Mouse (Mus musculus): ENCODE measurements around the gene Nmrk2. TPM values are rescaled to one million over a fixed set of nuclear protein-coding genes. Genes with fewer than 3 reads are reported as not detected.
"Not testable (repeated sequence)": the region's sequence is repeated elsewhere in the genome, so short reads cannot be mapped to it uniquely, and the experiment has no call there.

The Nmrk2 gene
- polyA plus RNA-seq, 1 experiment from 2014 or later = 0.20 TPM

DNA sequence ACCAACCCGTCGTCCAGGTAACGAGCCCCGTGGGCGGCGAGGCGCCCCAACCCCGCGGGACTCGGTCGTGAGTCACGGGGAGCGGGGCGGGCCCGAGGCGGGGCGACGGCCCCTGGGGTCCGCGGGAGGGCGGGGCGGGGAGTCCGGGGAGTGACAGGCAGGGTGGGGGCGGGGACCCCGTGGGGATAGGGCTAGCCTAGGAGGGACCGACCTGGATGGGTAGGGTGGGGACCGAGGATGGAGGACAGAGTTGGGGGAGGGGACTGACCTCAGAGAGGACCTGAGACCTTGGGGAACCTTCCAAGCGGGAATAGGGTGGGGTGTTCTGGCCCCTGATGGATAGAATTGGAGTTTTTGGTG is 31.4 kb upstream of the Nmrk2 start:
- under 1% methylated on average over 28 of the region's 28 CpGs for WGBS
- H3K27ac ChIP-seq = no peak overlapping the region

DNA sequence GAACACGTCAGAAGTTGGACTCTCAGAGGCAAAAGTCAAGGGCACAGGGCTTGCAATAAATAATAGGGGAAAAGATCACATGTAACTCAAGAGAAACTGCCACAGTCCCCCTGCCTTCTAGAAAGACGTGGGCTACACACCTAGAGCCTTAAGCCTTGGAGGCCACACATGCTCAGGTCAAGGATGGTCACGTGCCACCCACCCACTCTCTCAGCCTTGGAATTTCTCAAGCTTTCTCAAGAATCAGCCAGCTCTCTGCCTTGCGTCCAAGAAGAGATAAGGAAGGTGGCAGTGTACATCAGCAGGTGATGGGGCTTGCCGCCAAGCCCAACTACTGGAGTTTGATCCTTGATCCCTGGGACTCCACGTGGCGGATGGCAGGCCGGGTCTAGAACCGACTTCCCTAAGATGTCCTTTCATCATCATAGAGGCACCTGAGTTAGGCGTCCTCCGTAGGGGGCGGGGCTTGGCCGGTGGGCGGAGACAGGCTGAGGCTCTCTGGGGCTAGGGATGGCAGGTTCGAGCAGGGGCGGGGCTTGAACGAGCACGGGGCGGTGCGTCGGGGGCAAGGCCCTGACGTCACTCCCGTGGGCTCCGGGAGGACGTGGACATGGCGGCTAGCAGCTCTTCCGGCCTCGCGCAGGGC is 30.9 kb upstream of the Nmrk2 start, which contains the start of gene Zfr2:
TSS of gene Zfr2 (plus strand) at position 576 of the 646 bp plus-strand sequence.
- Histone ChIP-seq H3K4me2 (replicated peaks) (peak within 1 kb of the TSS; percentile 79), H3K4me3 (peak within 1 kb of the TSS; percentile 71), H3K27me3 (peaks cover 36% of the 10 kb centered on the region), H3K9ac (peak within 1 kb of the TSS; percentile 67), H3K36me3 (no peaks in the 10 kb centered on the region), H3K27ac (no peak within 1 kb of the TSS), H3K4me1 (peaks cover 12% of the 10 kb centered on the region), H3K9me3 (no peaks in the 10 kb centered on the region)
- peak; percentile 38; the same call in 1 of the 2 replicates for ATAC-seq (ENCODE audit: insufficient number of reproducible peaks, insufficient read depth, low FRiP score, low TSS enrichment)
- 8% methylated on average over 29 of the region's 29 CpGs for WGBS

More for the DNA sequence above, 31.4 kb upstream of the Nmrk2 start:
- H3K36me3 ChIP-seq = no peaks in the 10 kb centered on the region
- peak overlapping the region; percentile 71 for H3K4me3 ChIP-seq
- H3K4me1 ChIP-seq = peaks cover 12% of the 10 kb centered on the region
- H3K9me3 ChIP-seq = no peaks in the 10 kb centered on the region
- ATAC-seq (ENCODE audit: insufficient number of reproducible peaks, insufficient read depth, low FRiP score, low TSS enrichment) = 0 out of 2 replicates have a peak, but pooled peaks have one; percentile 37
- H3K27me3 ChIP-seq = peaks cover 41% of the 10 kb centered on the region
- H3K9ac ChIP-seq = peak overlapping the region; percentile 67
- H3K4me2 ChIP-seq (replicated peaks) = peak overlapping the region; percentile 79

DNA sequence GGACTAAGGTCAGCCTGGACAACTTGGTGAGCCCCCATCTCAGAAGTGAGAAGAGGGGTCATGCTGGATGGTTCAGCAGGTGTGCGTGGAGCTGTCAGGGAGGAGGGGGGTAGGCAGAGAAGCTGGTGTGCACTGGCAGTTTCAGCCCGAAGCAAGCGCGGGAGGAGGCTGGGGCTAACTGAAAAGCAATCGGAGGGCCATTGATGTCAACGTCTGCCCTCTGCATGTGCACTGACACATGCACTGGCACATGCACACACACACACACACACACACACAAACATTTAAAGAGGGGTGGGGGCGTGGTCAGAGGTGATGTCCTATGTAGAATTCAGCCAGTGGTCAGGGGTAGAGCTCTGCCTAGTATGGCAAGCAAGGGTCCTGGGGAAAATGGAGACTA is 29.6 kb upstream of the Nmrk2 start:
- Histone ChIP-seq H3K27me3 (peaks cover 36% of the 10 kb centered on the region), H3K4me1 (peaks cover 12% of the 10 kb centered on the region), H3K4me3 (no peak overlapping the region), H3K36me3 (no peaks in the 10 kb centered on the region), H3K27ac (no peak overlapping the region), H3K9ac (no peak overlapping the region), H3K9me3 (no peaks in the 10 kb centered on the region), H3K4me2 (replicated peaks) (0 out of 2 replicates have a peak overlapping the region, but pooled peaks have one; percentile 23)
- ATAC-seq (ENCODE audit: insufficient number of reproducible peaks, insufficient read depth, low FRiP score, low TSS enrichment) = no peak
- 53% methylated on average over 7 of the region's 7 CpGs for WGBS

DNA sequence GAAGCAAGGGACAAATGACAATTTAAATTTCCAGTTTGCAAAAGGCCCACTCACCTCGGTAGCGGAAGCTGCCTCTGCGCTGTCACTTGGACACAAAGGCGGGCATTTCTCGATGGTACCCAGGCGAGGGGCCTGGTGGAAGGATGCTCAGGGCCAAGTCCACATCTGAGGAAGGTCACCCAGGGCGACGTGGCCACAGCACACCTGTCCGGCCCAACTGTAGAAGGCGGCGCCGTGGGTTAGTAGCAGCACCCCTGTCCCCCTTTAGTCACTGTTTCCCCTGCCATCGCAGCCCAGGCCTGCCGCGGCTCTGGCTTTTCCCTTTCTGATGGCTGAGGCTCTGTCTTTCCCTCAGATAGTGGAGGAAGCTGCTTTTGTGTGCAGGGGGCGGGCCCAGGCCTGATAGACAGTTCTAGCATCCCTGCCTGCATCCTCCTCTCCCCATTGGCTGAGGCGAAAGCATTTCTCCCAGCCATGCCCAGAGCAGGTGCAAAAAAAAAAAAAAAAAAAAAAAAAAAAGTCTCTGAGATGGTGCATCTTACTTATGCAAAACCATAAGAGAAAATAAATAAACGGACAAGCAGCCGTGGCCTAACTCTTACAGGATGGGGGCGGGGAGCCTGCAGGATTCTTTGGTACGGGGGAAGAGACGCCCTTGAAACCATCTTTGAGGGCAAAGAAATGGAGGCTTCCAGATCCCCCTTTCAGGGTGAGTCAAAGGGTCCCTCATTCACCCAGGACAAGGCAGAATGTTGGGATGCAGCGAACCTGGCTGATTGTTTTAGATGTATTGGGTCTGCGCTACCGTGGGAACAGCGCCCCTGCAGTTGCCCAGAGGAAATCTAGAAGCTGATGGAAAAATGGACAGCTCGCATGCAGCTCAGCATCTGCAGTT is 28.8 kb upstream of the Nmrk2 start, which contains the start of gene Atcay:
TSS of gene Atcay (minus strand) at position 396 of the 895 bp plus-strand sequence.
- no peak within 1 kb of the TSS for H3K27ac ChIP-seq
- peak within 1 kb of the TSS; percentile 45 for H3K4me2 ChIP-seq (replicated peaks)
- peak; percentile 42; the same call in 1 of the 2 replicates for ATAC-seq (ENCODE audit: insufficient number of reproducible peaks, insufficient read depth, low FRiP score, low TSS enrichment)
- WGBS = 9% methylated on average over 27 of the region's 27 CpGs
- H3K4me1 ChIP-seq = peaks cover 12% of the 10 kb centered on the region
- peak within 1 kb of the TSS; percentile 29 for H3K4me3 ChIP-seq
- no peaks in the 10 kb centered on the region for H3K36me3 ChIP-seq
- H3K9me3 ChIP-seq = no peaks in the 10 kb centered on the region
- H3K27me3 ChIP-seq = peaks cover 36% of the 10 kb centered on the region
- H3K9ac ChIP-seq = peak within 1 kb of the TSS; percentile 37; the same call in 1 of the 2 replicates

DNA sequence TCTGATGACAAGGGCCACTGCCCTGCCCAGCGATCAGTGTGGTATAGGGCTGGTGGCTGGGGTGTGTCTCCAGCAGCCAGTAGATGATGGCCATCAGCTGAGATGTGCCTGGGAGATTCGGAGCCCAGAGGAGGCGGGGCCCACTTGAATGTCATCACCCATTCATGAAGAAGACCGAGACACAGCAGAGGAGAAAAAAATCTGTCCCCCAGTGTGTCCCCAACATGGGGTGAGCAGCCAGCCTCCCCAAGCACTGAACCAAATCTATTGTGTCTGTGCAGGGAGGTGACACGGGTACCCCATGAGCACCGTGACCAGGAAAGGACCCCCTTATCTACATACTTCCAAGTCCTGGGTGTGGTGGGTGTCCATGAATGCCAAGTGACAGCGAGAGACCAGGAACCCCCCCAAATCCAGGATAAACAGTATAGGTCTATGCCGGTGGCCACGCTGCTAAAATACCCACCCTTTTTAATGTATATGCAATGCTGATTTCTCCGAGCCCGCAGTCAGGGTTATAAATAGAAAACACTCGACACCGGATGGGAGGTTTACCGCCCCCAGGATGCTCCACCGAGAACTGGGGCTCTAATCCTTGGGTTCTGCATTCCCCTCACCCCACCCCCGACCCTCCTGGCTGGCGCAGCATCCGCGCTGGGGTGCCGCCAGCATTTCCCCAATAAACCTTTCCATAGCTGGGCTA is 28.0 kb upstream of the Nmrk2 start:
- Histone ChIP-seq H3K4me3 (peak overlapping the region; percentile 29), H3K4me2 (replicated peaks) (peak overlapping the region; percentile 45), H3K4me1 (peaks cover 12% of the 10 kb centered on the region), H3K9ac (peak overlapping the region; percentile 37; the same call in 1 of the 2 replicates), H3K9me3 (no peaks in the 10 kb centered on the region), H3K27ac (no peak overlapping the region), H3K27me3 (peaks cover 36% of the 10 kb centered on the region), H3K36me3 (no peaks in the 10 kb centered on the region)
- 13% methylated on average over 20 of the region's 20 CpGs for WGBS
- no peak for ATAC-seq (ENCODE audit: insufficient number of reproducible peaks, insufficient read depth, low FRiP score, low TSS enrichment)

DNA sequence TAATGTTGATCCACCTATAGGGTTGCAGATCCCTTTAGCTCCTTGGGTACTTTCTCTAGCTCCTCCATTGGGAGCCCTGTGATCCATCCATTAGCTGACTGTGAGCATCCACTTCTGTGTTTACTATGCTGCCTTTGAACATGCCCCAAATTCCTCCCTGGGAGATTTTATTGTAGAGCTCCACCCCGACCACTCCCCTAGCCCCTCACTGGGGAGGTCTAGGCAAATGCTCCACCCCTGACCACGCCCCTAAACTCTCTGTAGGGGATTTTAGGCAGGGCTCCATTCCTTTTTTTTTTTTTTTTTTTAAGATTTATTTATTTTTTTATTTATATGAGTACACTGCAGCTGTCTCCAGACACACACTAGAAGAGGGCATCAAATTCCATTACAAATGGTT is 21.9 kb upstream of the Nmrk2 start:
- H3K9me3 ChIP-seq; H3K4me1 ChIP-seq; H3K27ac ChIP-seq; ATAC-seq (ENCODE audit: insufficient number of reproducible peaks, insufficient read depth, low FRiP score, low TSS enrichment); H3K9ac ChIP-seq; H3K27me3 ChIP-seq; H3K4me3 ChIP-seq; H3K36me3 ChIP-seq; H3K4me2 ChIP-seq (replicated peaks): not testable (repeated sequence)
- 76% methylated on average over 2 of the region's 2 CpGs for WGBS

DNA sequence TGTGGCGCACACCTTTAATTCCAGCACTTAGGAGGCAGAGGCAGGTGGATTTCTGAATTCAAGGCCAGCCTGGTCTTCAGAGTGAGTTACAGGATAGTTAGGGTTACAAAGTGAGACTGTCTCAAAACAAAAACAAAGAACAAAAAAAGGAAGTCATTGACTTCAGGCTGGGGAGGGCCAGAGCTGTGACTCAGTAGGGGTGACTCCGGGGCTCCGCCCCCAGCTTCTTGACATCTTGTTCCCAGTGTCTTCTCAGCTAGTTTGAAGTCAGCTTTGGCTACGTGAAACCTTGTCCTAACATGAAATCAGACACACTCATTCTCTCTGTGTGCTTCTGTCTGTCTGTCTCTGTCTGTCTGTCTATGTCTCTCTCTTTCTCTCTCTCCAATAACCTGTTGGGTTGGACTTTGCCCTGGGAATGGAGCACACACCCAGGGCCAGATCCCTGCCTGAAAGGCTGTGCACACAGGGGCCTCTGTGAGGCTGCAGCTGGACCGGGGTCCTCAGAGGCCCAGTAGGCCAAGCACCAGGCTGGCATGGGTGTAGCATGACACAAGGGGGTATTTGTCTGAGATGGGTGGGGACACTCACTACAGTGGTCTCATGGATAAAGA is 19.7 kb upstream of the Nmrk2 start:
- no peak overlapping the region for H3K4me3 ChIP-seq
- H3K9me3 ChIP-seq = no peaks in the 10 kb centered on the region
- H3K4me2 ChIP-seq (replicated peaks) = no peak overlapping the region
- no peak overlapping the region for H3K9ac ChIP-seq
- no peaks in the 10 kb centered on the region for H3K4me1 ChIP-seq
- no peaks in the 10 kb centered on the region for H3K27me3 ChIP-seq
- no peak for ATAC-seq (ENCODE audit: insufficient number of reproducible peaks, insufficient read depth, low FRiP score, low TSS enrichment)
- WGBS = 89% methylated on average over 5 of the region's 5 CpGs
- no peaks in the 10 kb centered on the region for H3K36me3 ChIP-seq
- no peak overlapping the region for H3K27ac ChIP-seq

DNA sequence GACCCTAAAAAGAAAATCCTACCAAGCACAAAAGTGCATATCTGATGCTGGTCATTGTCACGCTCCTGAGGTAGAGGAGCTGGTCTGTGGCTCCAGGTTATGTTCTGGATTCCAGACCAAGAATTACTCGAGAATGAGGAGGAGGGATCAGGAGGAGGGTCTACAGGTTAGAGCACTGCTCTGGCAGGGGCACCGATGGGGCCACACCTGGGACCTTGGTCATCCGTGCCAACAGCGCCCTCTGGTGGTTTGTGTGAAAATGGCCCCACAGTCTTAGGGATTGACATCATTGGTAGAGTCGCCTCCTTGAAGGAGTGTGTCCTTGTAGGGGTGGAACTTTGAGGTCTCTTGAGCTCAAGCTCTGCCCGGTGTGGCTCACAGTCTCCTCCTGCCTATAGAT is 16.1 kb upstream of the Nmrk2 start:
- WGBS = 36% methylated on average over 7 of the region's 7 CpGs
- no peak overlapping the region for H3K4me3 ChIP-seq
- no peaks in the 10 kb centered on the region for H3K36me3 ChIP-seq
- no peak overlapping the region for H3K9ac ChIP-seq
- H3K27me3 ChIP-seq = no peaks in the 10 kb centered on the region
- 0 out of 2 replicates have a peak, but pooled peaks have one; percentile 41 for ATAC-seq (ENCODE audit: insufficient number of reproducible peaks, insufficient read depth, low FRiP score, low TSS enrichment)
- H3K27ac ChIP-seq = no peak overlapping the region
- no peak overlapping the region for H3K4me2 ChIP-seq (replicated peaks)
- H3K9me3 ChIP-seq = no peaks in the 10 kb centered on the region
- no peaks in the 10 kb centered on the region for H3K4me1 ChIP-seq

DNA sequence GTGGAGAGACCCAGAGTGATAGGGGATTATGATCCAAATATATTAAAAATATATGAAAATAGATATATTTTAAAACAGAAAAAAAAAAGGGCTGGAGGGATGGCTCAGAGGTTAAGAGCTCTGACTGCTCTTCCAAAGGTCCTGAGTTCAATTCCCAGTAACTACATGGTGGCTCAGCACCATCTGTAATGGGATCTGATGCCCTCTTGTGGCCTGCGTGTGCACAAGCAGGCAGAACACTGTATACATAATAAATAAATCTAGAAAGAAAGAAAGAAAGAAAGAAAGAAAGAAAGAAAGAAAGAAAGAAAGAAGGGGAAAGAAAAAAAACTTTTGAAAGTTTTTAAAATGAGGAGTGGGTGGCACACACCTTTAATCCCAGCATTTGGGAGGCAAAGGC is 15.4 kb upstream of the Nmrk2 start:
- not testable (repeated sequence) for H3K9me3 ChIP-seq; H3K27me3 ChIP-seq; H3K9ac ChIP-seq; H3K36me3 ChIP-seq; H3K4me2 ChIP-seq (replicated peaks); H3K4me3 ChIP-seq; H3K27ac ChIP-seq; ATAC-seq (ENCODE audit: insufficient number of reproducible peaks, insufficient read depth, low FRiP score, low TSS enrichment); H3K4me1 ChIP-seq
- WGBS = 22% methylated on average over 1 of the region's 1 CpGs

DNA sequence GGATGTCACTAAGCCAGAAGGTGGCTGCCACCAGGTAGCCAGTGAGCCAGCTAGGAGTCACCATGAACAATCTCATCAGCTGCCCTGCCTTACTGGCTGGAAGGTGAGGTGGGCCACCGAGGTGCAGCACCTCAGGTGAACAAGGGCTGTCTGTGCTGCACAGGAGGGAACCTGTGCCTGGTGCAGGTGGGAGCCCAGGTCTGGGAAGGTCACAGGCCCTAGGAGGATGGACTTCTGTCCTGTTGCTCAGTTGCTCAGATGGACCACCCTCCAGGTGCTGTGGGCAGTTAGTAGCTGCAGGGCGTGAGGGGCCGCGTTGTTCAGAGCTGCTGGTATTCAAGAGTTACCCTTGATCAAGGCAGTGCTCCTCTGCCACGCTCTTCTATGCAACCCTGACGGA is 15.0 kb upstream of the Nmrk2 start:
- H3K4me2 ChIP-seq (replicated peaks) = no peak overlapping the region
- ATAC-seq (ENCODE audit: insufficient number of reproducible peaks, insufficient read depth, low FRiP score, low TSS enrichment) = no peak
- WGBS = 81% methylated on average over 6 of the region's 6 CpGs
- H3K9ac ChIP-seq = no peak overlapping the region
- H3K9me3 ChIP-seq = peaks cover 3% of the 10 kb centered on the region; the same call in 1 of the 2 replicates
- no peak overlapping the region for H3K27ac ChIP-seq
- H3K36me3 ChIP-seq = no peaks in the 10 kb centered on the region
- H3K4me1 ChIP-seq = no peaks in the 10 kb centered on the region
- no peaks in the 10 kb centered on the region for H3K27me3 ChIP-seq
- H3K4me3 ChIP-seq = no peak overlapping the region

DNA sequence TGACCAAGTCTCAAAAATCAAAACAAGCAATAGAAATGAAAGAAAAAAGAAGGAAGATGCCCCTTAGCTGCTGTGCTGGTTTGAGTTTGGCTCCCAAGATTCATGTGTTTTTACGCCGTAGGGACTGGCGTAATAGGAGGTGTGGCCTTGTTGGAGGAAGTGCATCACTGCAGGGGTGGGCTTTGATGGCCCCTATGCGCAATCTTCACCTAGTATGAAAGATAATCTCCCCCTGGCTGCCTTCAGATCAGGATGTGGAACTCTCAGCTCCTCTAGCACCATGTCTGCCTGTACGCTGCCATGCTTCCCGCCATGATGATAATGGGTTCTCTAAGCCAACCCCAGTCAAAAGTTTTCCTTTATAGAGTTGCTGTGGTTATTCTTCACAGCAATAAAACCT is 14.4 kb upstream of the Nmrk2 start:
- Histone ChIP-seq H3K4me2 (replicated peaks) (no peak overlapping the region), H3K9me3 (peaks cover 3% of the 10 kb centered on the region; the same call in 1 of the 2 replicates), H3K27ac (no peak overlapping the region), H3K4me1 (no peaks in the 10 kb centered on the region), H3K9ac (no peak overlapping the region), H3K4me3 (no peak overlapping the region), H3K27me3 (no peaks in the 10 kb centered on the region), H3K36me3 (no peaks in the 10 kb centered on the region)
- no peak for ATAC-seq (ENCODE audit: insufficient number of reproducible peaks, insufficient read depth, low FRiP score, low TSS enrichment)
- 88% methylated on average over 6 of the region's 6 CpGs for WGBS

Data from embryonic facial prominence, embryonic 12.5 days (tissue).